Mouse (Mus musculus) layer of hippocampus, adult 9-10 months (tissue): ENCODE measurements around the gene Icmt.

Source experiments
- DNase-seq: peaks from one replicate; pipeline ENCODE4 v3.0.0; 2022; ENCODE audit warnings: low spot score

The Icmt gene

GRCm38 (mm10) chr4:152296874-152297861 is at the start of gene Icmt:
TSS of gene Icmt (plus strand) at chr4:152297227.
- peak; percentile 87 for DNase-seq

GRCm38 (mm10) chr4:152250615-152251014 is 46.4 kb upstream of the Icmt start:
- no peak for DNase-seq

- no peak for DNase-seq
Observed at GRCm38 (mm10) chr4:152253183-152253759, 43.8 kb upstream of the Icmt start.

GRCm38 (mm10) chr4:152257070-152257469 is 40.0 kb upstream of the Icmt start:
- DNase-seq: peak; percentile 71

- no peak for DNase-seq
Observed at GRCm38 (mm10) chr4:152260451-152260850, 36.6 kb upstream of the Icmt start.

GRCm38 (mm10) chr4:152262187-152262586 is 34.8 kb upstream of the Icmt start:
- no peak for DNase-seq

- no peak for DNase-seq
Observed at GRCm38 (mm10) chr4:152263089-152263488, 33.9 kb upstream of the Icmt start.

GRCm38 (mm10) chr4:152263512-152264176 is 33.4 kb upstream of the Icmt start:
- no peak for DNase-seq

GRCm38 (mm10) chr4:152264177-152264530 is 32.9 kb upstream of the Icmt start:
- DNase-seq: no peak

- DNase-seq: no peak
Observed at GRCm38 (mm10) chr4:152264867-152265568, 32.0 kb upstream of the Icmt start.

GRCm38 (mm10) chr4:152265791-152266190 is 31.2 kb upstream of the Icmt start:
- DNase-seq: no peak

GRCm38 (mm10) chr4:152266236-152266895 is 30.7 kb upstream of the Icmt start:
- no peak for DNase-seq

- DNase-seq: no peak
Observed at GRCm38 (mm10) chr4:152267748-152268369, 29.2 kb upstream of the Icmt start.

- no peak for DNase-seq
Observed at GRCm38 (mm10) chr4:152269967-152270366, 27.1 kb upstream of the Icmt start.

GRCm38 (mm10) chr4:152270599-152270998 is 26.4 kb upstream of the Icmt start:
- no peak for DNase-seq

- DNase-seq: no peak
Observed at GRCm38 (mm10) chr4:152271334-152271733, 25.7 kb upstream of the Icmt start.

- DNase-seq: no peak
Observed at GRCm38 (mm10) chr4:152272006-152272405, 25.0 kb upstream of the Icmt start.

GRCm38 (mm10) chr4:152272449-152273049 is 24.5 kb upstream of the Icmt start:
- DNase-seq: no peak

GRCm38 (mm10) chr4:152273191-152273590 is 23.8 kb upstream of the Icmt start:
- no peak for DNase-seq

GRCm38 (mm10) chr4:152273621-152274236 is 23.3 kb upstream of the Icmt start, which contains the start of gene Gpr153:
TSS of gene Gpr153 (plus strand) at chr4:152274232.
- no peak for DNase-seq
